18 mouse cellular contexts compared by ENCODE assay signal in the genomic region with DNA sequence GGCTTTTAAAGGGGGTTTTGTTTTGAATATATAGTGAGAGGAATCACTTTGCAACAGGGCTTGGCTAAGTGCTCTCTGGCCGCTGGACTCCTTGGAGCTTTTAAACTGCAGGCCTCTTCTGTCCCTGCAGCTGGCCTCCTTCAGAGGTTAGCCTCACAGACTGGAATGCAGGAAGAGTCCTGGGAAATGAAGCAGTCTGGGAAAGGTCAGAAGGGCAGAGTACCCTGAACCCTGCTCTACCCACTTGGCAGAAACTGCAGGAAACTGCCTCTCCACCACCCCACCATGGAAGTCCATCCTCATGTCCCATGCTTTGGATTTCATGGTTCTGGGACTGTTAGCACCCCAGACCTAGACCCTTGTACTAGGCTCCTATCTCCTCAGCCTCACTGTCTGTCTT. TPM values are rescaled to one million over a fixed set of nuclear protein-coding genes. Genes with fewer than 3 reads are reported as not detected.
DNase-seq lines count a peak whose midpoint lies in the region; ATAC-seq and TF ChIP-seq lines count a peak whose summit lies in the region.
"Had no signal": no experiment of that assay in that cellular context is flagged by ENCODE, and none has a peak within 500 bp of the region (broad histone marks: within the 10 kb centered on the region; RNA-seq: fewer than 3 reads in every experiment).

No protein-coding gene starts in this region.

- no peaks in the 10 kb centered on the region for H3K27me3 ChIP-seq in lung, embryonic 16.5 days (ENCODE audit: control insufficient read depth, insufficient read depth, low read depth, low read length)
- H3K27me3 ChIP-seq in lung, postnatal 0 days (replicated peaks; ENCODE audit: insufficient read depth, low read length), result no peaks in the 10 kb centered on the region
- H3K27me3 ChIP-seq in midbrain, embryonic 10.5 days (ENCODE audit: low read depth, poor library complexity, severe bottlenecking), result no peaks in the 10 kb centered on the region
- H3K27me3 ChIP-seq in forebrain, postnatal 0 days (ENCODE audit: insufficient read depth, low read length), result no peaks in the 10 kb centered on the region
- H3K27me3 ChIP-seq in forebrain, embryonic 13.5 days, result no peaks in the 10 kb centered on the region
- H3K27me3 ChIP-seq: embryonic facial prominence, embryonic 12.5 days had no signal

- peak; percentile 37 for DNase-seq in adrenal gland, postnatal 14 days
- DNase-seq in adrenal gland, postnatal 4 days (ENCODE audit: low spot score in 2 of 2), result no peak
- no peak for DNase-seq in lung, adult 2 months
- DNase-seq in lung, postnatal 0 days (ENCODE audit: low spot score), result peak; percentile 29
- no peak for DNase-seq in midbrain, embryonic 10.5 days (ENCODE audit: low spot score)
- DNase-seq in forebrain, postnatal 0 days, result no peak
- DNase-seq: cerebellum, adult 8-10 months; thymus, adult 18-20 months had no signal

- no peak overlapping the region for H3K4me2 ChIP-seq in lung, embryonic 16.5 days (ENCODE audit: low read depth, low read length)
- no peak overlapping the region for H3K4me2 ChIP-seq in lung, postnatal 0 days (replicated peaks; ENCODE audit: low read depth, low read length)
- no peak overlapping the region for H3K4me2 ChIP-seq in forebrain, postnatal 0 days (ENCODE audit: low read depth)
- no peak overlapping the region for H3K4me2 ChIP-seq in forebrain, embryonic 13.5 days
- H3K4me2 ChIP-seq: liver, embryonic 12.5 days had no signal

- no peak overlapping the region for H3K4me3 ChIP-seq in lung, embryonic 16.5 days (ENCODE audit: low read length)
- no peak overlapping the region for H3K4me3 ChIP-seq in lung, adult 2 months (replicated peaks; ENCODE audit: extremely low read depth, low read depth, low read length)
- no peak overlapping the region for H3K4me3 ChIP-seq in lung, postnatal 0 days (ENCODE audit: low read depth, low read length)
- no peak overlapping the region for H3K4me3 ChIP-seq in midbrain, embryonic 10.5 days
- no peak overlapping the region for H3K4me3 ChIP-seq in forebrain, postnatal 0 days (ENCODE audit: low read depth, low read length)
- H3K4me3 ChIP-seq in forebrain, embryonic 13.5 days, result no peak overlapping the region
- H3K4me3 ChIP-seq: embryonic facial prominence, embryonic 12.5 days; layer of hippocampus, adult 2 months; liver, embryonic 12.5 days had no signal

- peaks cover 4% of the 10 kb centered on the region; the same call in 1 of the 2 replicates for H3K9me3 ChIP-seq in lung, embryonic 16.5 days (ENCODE audit: control insufficient read depth, low read length)
- no peaks in the 10 kb centered on the region for H3K9me3 ChIP-seq in lung, postnatal 0 days (ENCODE audit: low read length)
- peaks cover 12% of the 10 kb centered on the region; the same call in 1 of the 2 replicates for H3K9me3 ChIP-seq in midbrain, embryonic 10.5 days (replicated peaks)
- H3K9me3 ChIP-seq in forebrain, postnatal 0 days (ENCODE audit: low read length), result no peaks in the 10 kb centered on the region
- no peaks in the 10 kb centered on the region for H3K9me3 ChIP-seq in forebrain, embryonic 13.5 days (replicated peaks)
- H3K9me3 ChIP-seq: embryonic facial prominence, embryonic 12.5 days; liver, embryonic 12.5 days had no signal

- 19% methylated on average over 1 of the region's 1 CpGs for WGBS in lung, embryonic 16.5 days
- WGBS in lung, adult 2 months, result 61% methylated on average over 1 of the region's 1 CpGs
- 29% methylated on average over 1 of the region's 1 CpGs for WGBS in lung, postnatal 0 days
- 34% methylated on average over 1 of the region's 1 CpGs for WGBS in midbrain, embryonic 10.5 days
- WGBS in forebrain, postnatal 0 days, result 57% methylated on average over 1 of the region's 1 CpGs
- WGBS in forebrain, embryonic 13.5 days, result 56% methylated on average over 1 of the region's 1 CpGs

- no peak for TF ChIP-seq POLR2A in lung, adult 2 months (IDR thresholded peaks at IDR 0.05; ENCODE audit: borderline replicate concordance, extremely low read depth, low read depth, low read length)

- 0 out of 2 replicates have a peak overlapping the region, but pooled peaks have one; percentile 15 for H3K27ac ChIP-seq in lung, embryonic 16.5 days (ENCODE audit: low read length)
- H3K27ac ChIP-seq in lung, postnatal 0 days (ENCODE audit: low read length), result peak overlapping the region; percentile 63
- no peak overlapping the region for H3K27ac ChIP-seq in midbrain, embryonic 10.5 days (replicated peaks)
- no peak overlapping the region for H3K27ac ChIP-seq in forebrain, postnatal 0 days (ENCODE audit: low read depth, low read length)
- H3K27ac ChIP-seq in forebrain, embryonic 13.5 days, result no peak overlapping the region
- H3K27ac ChIP-seq: embryonic facial prominence, embryonic 12.5 days; layer of hippocampus, adult 2 months; liver, embryonic 12.5 days had no signal

- no peak for ATAC-seq in lung, embryonic 16.5 days (ENCODE audit: low read depth)
- no peak for ATAC-seq in lung, postnatal 0 days
- no peak for ATAC-seq in forebrain, postnatal 0 days
- ATAC-seq in forebrain, embryonic 13.5 days, result no peak
- ATAC-seq: forebrain, embryonic 14.5 days; liver, embryonic 12.5 days had no signal

- TF ChIP-seq EP300 in lung, postnatal 0 days (IDR thresholded peaks at IDR 0.05), result no peak

- H3K9ac ChIP-seq in lung, embryonic 16.5 days (ENCODE audit: low read length), result no peak overlapping the region
- no peak overlapping the region for H3K9ac ChIP-seq in lung, postnatal 0 days (replicated peaks; ENCODE audit: low read depth)
- H3K9ac ChIP-seq in forebrain, postnatal 0 days, result no peak overlapping the region
- H3K9ac ChIP-seq in forebrain, embryonic 13.5 days, result no peak overlapping the region
- H3K9ac ChIP-seq: embryonic facial prominence, embryonic 12.5 days; liver, embryonic 12.5 days had no signal

- peaks cover 12% of the 10 kb centered on the region; the same call in 1 of the 2 replicates for H3K4me1 ChIP-seq in lung, embryonic 16.5 days (replicated peaks; ENCODE audit: control insufficient read depth, insufficient read depth, low read length)
- no peaks in the 10 kb centered on the region for H3K4me1 ChIP-seq in lung, adult 2 months (ENCODE audit: control insufficient read depth, insufficient read depth, low read length)
- peaks cover 4% of the 10 kb centered on the region; the same call in 1 of the 2 replicates for H3K4me1 ChIP-seq in lung, postnatal 0 days (ENCODE audit: insufficient read depth, low read depth, low read length)
- peaks cover 29% of the 10 kb centered on the region for H3K4me1 ChIP-seq in midbrain, embryonic 10.5 days
- no peaks in the 10 kb centered on the region for H3K4me1 ChIP-seq in forebrain, postnatal 0 days (ENCODE audit: insufficient read depth)
- 0 out of 2 replicates have a peak, but pooled peaks cover 6% of the 10 kb centered on the region for H3K4me1 ChIP-seq in forebrain, embryonic 13.5 days
- H3K4me1 ChIP-seq: liver, embryonic 12.5 days had no signal

- TF ChIP-seq CTCF in lung, adult 2 months (IDR thresholded peaks at IDR 0.05; ENCODE audit: insufficient read depth, low read length), result no peak
- TF ChIP-seq CTCF in lung, postnatal 0 days (IDR thresholded peaks at IDR 0.05), result no peak
- TF ChIP-seq CTCF in forebrain, postnatal 0 days (IDR thresholded peaks at IDR 0.05; ENCODE audit: low read depth), result no peak

- no peaks in the 10 kb centered on the region for H3K36me3 ChIP-seq in lung, embryonic 16.5 days (ENCODE audit: control insufficient read depth, insufficient read depth, low read length)
- H3K36me3 ChIP-seq in lung, postnatal 0 days (ENCODE audit: insufficient read depth, low read length), result no peaks in the 10 kb centered on the region
- H3K36me3 ChIP-seq in midbrain, embryonic 10.5 days, result no peaks in the 10 kb centered on the region
- H3K36me3 ChIP-seq in forebrain, postnatal 0 days (ENCODE audit: insufficient read depth), result no peaks in the 10 kb centered on the region
- H3K36me3 ChIP-seq in forebrain, embryonic 13.5 days (ENCODE audit: poor library complexity, severe bottlenecking), result no peaks in the 10 kb centered on the region
- H3K36me3 ChIP-seq: embryonic facial prominence, embryonic 12.5 days; liver, embryonic 12.5 days had no signal

RNA-seq across cellular contexts. Expression of gene Trarg1, which starts 29.3 kb away (rescaled TPM):
- total RNA-seq in adrenal gland, postnatal 14 days (2021), result 40.3 and 75.9 TPM in 2 replicates
- total RNA-seq in adrenal gland, postnatal 4 days (2021), result 10 to 100 TPM; 16.4 to 27.0 TPM
- polyA plus RNA-seq in lung, embryonic 16.5 days (2015; fragmentation: Nextera tagmentation; extraction: Ambion mirVana), result 1.1 and 1.2 TPM in 2 replicates
- polyA plus RNA-seq in lung, adult 2 months (2012; rRNA removed), result 5.3 and 7.5 TPM in 2 replicates
- polyA plus RNA-seq in lung, postnatal 0 days (2015; fragmentation: Nextera tagmentation; extraction: Ambion mirVana), result 4.7 and 7.1 TPM in 2 replicates
- polyA plus RNA-seq in midbrain, embryonic 10.5 days (2016; fragmentation: Nextera tagmentation; extraction: Ambion mirVana), result 0.05 TPM in 1 of 2 replicates, not detected in the other
- 0.19 and 0.38 TPM in 2 replicates for total RNA-seq in forebrain, postnatal 0 days (2014; rRNA removed)
- 0.28 and 0.40 TPM in 2 replicates for polyA plus RNA-seq in forebrain, postnatal 0 days (2015; fragmentation: Nextera tagmentation; extraction: Ambion mirVana)
- polyA plus RNA-seq in forebrain, embryonic 13.5 days (2015; fragmentation: Nextera tagmentation; extraction: Ambion mirVana), result 0.06 TPM in 1 of 2 replicates, not detected in the other
- total RNA-seq: megakaryocyte, adult 5-6 weeks had no signal
- polyA plus RNA-seq: liver, embryonic 12.5 days had no signal

RNA-seq across cellular contexts. Expression of gene Bhlha9, which starts 36.6 kb away (rescaled TPM):
- not detected in 2 replicates for total RNA-seq in adrenal gland, postnatal 14 days (2021)
- total RNA-seq in adrenal gland, postnatal 4 days (2021), result not detected
- 0.20 TPM in 1 of 2 replicates, not detected in the other for polyA plus RNA-seq in lung, embryonic 16.5 days (2015; fragmentation: Nextera tagmentation; extraction: Ambion mirVana)
- polyA plus RNA-seq in lung, adult 2 months (2012; rRNA removed), result not detected in 2 replicates
- polyA plus RNA-seq in lung, postnatal 0 days (2015; fragmentation: Nextera tagmentation; extraction: Ambion mirVana), result not detected in 2 replicates
- 0.12 TPM in 1 of 2 replicates, not detected in the other for polyA plus RNA-seq in midbrain, embryonic 10.5 days (2016; fragmentation: Nextera tagmentation; extraction: Ambion mirVana)
- 0.62 and 0.92 TPM in 2 replicates for total RNA-seq in forebrain, postnatal 0 days (2014; rRNA removed)
- polyA plus RNA-seq in forebrain, postnatal 0 days (2015; fragmentation: Nextera tagmentation; extraction: Ambion mirVana), result 0.97 and 1.8 TPM in 2 replicates
- polyA plus RNA-seq in forebrain, embryonic 13.5 days (2015; fragmentation: Nextera tagmentation; extraction: Ambion mirVana), result 0.14 and 0.19 TPM in 2 replicates
- total RNA-seq: gastrocnemius, postnatal 36 days had no signal
- polyA plus RNA-seq: heart, embryonic 16.5 days; liver, embryonic 12.5 days; spleen, adult 2 months had no signal

RNA-seq across cellular contexts. Expression of gene Gosr1, which starts 54.5 kb away (rescaled TPM):
- total RNA-seq in adrenal gland, postnatal 14 days (2021), result 64.2 and 67.3 TPM in 2 replicates
- total RNA-seq in adrenal gland, postnatal 4 days (2021), result 10 to 100 TPM; 72.3 to 77.9 TPM
- polyA plus RNA-seq in lung, embryonic 16.5 days (2015; fragmentation: Nextera tagmentation; extraction: Ambion mirVana), result 27.6 and 29.9 TPM in 2 replicates
- polyA plus RNA-seq in lung, adult 2 months (2012; rRNA removed), result 14.3 and 21.2 TPM in 2 replicates
- 19.5 and 21.6 TPM in 2 replicates for polyA plus RNA-seq in lung, postnatal 0 days (2015; fragmentation: Nextera tagmentation; extraction: Ambion mirVana)
- polyA plus RNA-seq in midbrain, embryonic 10.5 days (2016; fragmentation: Nextera tagmentation; extraction: Ambion mirVana), result 20.6 and 25.5 TPM in 2 replicates
- 25.4 and 35.0 TPM in 2 replicates for total RNA-seq in forebrain, postnatal 0 days (2014; rRNA removed)
- polyA plus RNA-seq in forebrain, postnatal 0 days (2015; fragmentation: Nextera tagmentation; extraction: Ambion mirVana), result 21.5 and 22.0 TPM in 2 replicates
- 22.8 and 23.9 TPM in 2 replicates for polyA plus RNA-seq in forebrain, embryonic 13.5 days (2015; fragmentation: Nextera tagmentation; extraction: Ambion mirVana)

Comparison
In these comparisons a context has a peak if more than half of its experiments do, and no peak if none do; other contexts are left out.
1. DNase-seq: peak in adrenal gland, postnatal 14 days (single experiment) and lung, postnatal 0 days (single experiment); none in adrenal gland, postnatal 4 days (0 of 2), lung, adult 2 months (single experiment), midbrain, embryonic 10.5 days (single experiment) and forebrain, postnatal 0 days (single experiment).
2. H3K27ac ChIP-seq: peak in lung, embryonic 16.5 days (single experiment) and lung, postnatal 0 days (single experiment); none in midbrain, embryonic 10.5 days (single experiment), forebrain, postnatal 0 days (single experiment) and forebrain, embryonic 13.5 days (single experiment).